Mouse (Mus musculus) stomach, postnatal 0 days (tissue): ENCODE results near the gene Prss53. TPM values are rescaled to one million over a fixed set of nuclear protein-coding genes. Genes with fewer than 3 reads are reported as not detected.

Source experiments
- ATAC-seq: fragments of 200-750 bp; cut with Nextera tagmentation; 2 replicates; pipeline ENCODE4 v1.8.0; 2017; ENCODE audit not compliant: low FRiP score, low TSS enrichment
- DNase-seq: peaks from one replicate; pipeline ENCODE4 v3.0.0-alpha.2; 2016; ENCODE audit warnings: low spot score
- H3K27ac ChIP-seq: fragments of 300-500 bp; sonication (generic); replicated peaks from 2 replicates; pipeline ENCODE4 v1.5.1; 2014; ENCODE audit warnings: mild to moderate bottlenecking, control low read depth
- H3K27me3 ChIP-seq: fragments of 300-500 bp; sonication (generic); 2 replicates; pipeline ENCODE4 v1.6.1; 2014; ENCODE audit warnings: low read length; ENCODE audit not compliant: control insufficient read depth, insufficient read depth
- H3K36me3 ChIP-seq: fragments of 300-500 bp; sonication (generic); 2 replicates; pipeline ENCODE4 v1.6.1; 2014; ENCODE audit warnings: low read length, mixed read lengths; ENCODE audit not compliant: control insufficient read depth, insufficient read depth
- H3K4me1 ChIP-seq: fragments of 300-500 bp; sonication (generic); replicated peaks from 2 replicates; pipeline ENCODE4 v1.6.1; 2014; ENCODE audit warnings: antibody characterized with exemption; ENCODE audit not compliant: control insufficient read depth, insufficient read depth
- H3K4me2 ChIP-seq: fragments of 300-500 bp; sonication (generic); replicated peaks from 2 replicates; pipeline ENCODE4 v1.6.1; 2014; ENCODE audit warnings: low read depth, mild to moderate bottlenecking, control low read depth, moderate library complexity
- H3K4me3 ChIP-seq: fragments of 300-500 bp; sonication (generic); 2 replicates; pipeline ENCODE4 v1.5.1; 2014; ENCODE audit warnings: low read depth, low read length, control low read depth
- H3K9ac ChIP-seq: fragments of 300-500 bp; sonication (generic); 2 replicates; pipeline ENCODE4 v1.6.1; 2014; ENCODE audit warnings: mild to moderate bottlenecking, low read length, control low read depth, mixed read lengths
- H3K9me3 ChIP-seq: fragments of 300-500 bp; sonication (generic); 2 replicates; pipeline ENCODE4 v1.6.1; 2016; ENCODE audit warnings: low read length; ENCODE audit not compliant: control insufficient read depth
- CTCF ChIP-seq: IDR thresholded peaks from 2 replicates; pipeline ENCODE4 v1.5.1; 2016; ENCODE audit warnings: antibody characterized with exemption, low read depth, mild to moderate bottlenecking, moderate library complexity
- EP300 ChIP-seq: optimal IDR thresholded peaks from 2 replicates; pipeline ENCODE3; 2016; ENCODE audit warnings: antibody characterized with exemption
- WGBS: fragments of 180-500 bp; shearing (Covaris S2); extraction: QIAGEN DNeasy Blood & Tissue Kit; methylation state at CpG from one replicate; pipeline ENCODE4 v1.1.7; 2014; 5-methylcytosine and 5-hydroxymethylcytosine counted together
- polyA plus RNA-seq: library from polyadenylated mRNA; unstranded; fragments of >200 nt; fragmentation: Nextera tagmentation; extraction: Ambion mirVana; gene quantifications from 2 replicates; pipeline ENCODE4 v1.2.1, GENCODE M21; 2015

Prss53 gene
- polyA plus RNA-seq, 1 experiment from 2014 or later: 0.23 TPM

GRCm38 (mm10) chr7:127921516-127921915 lies 30.7 kb upstream of the Prss53 start:
- TF ChIP-seq CTCF (peak; percentile 72), EP300 (no peak)
- Histone ChIP-seq H3K36me3 (peaks cover 3% of the 10 kb centered on the region; the same call in 1 of the 2 replicates), H3K4me2 (no peak overlapping the region), H3K9me3 (no peaks in the 10 kb centered on the region), H3K4me3 (no peak overlapping the region), H3K4me1 (no peaks in the 10 kb centered on the region), H3K27me3 (no peaks in the 10 kb centered on the region), H3K9ac (no peak overlapping the region), H3K27ac (no peak overlapping the region)
- peak; percentile 75 for DNase-seq
- 54% methylated on average over 7 of the region's 8 CpGs for WGBS
- no peak for ATAC-seq

GRCm38 (mm10) chr7:127919290-127919689 lies 28.5 kb upstream of the Prss53 start:
- TF ChIP-seq EP300 (no peak), CTCF (peak; percentile 64)
- Histone ChIP-seq H3K4me2 (no peak overlapping the region), H3K27me3 (no peaks in the 10 kb centered on the region), H3K9ac (no peak overlapping the region), H3K36me3 (no peaks in the 10 kb centered on the region; the same call in 1 of the 2 replicates), H3K27ac (no peak overlapping the region), H3K4me1 (no peaks in the 10 kb centered on the region), H3K9me3 (no peaks in the 10 kb centered on the region), H3K4me3 (no peak overlapping the region)
- DNase-seq (peak; percentile 59), ATAC-seq (no peak)
- 76% methylated on average over 7 of the region's 7 CpGs for WGBS

GRCm38 (mm10) chr7:127918203-127918602 lies 27.4 kb upstream of the Prss53 start:
- Histone ChIP-seq H3K36me3 (no peaks in the 10 kb centered on the region), H3K4me1 (no peaks in the 10 kb centered on the region), H3K27ac (no peak overlapping the region), H3K9me3 (no peaks in the 10 kb centered on the region), H3K9ac (no peak overlapping the region), H3K27me3 (no peaks in the 10 kb centered on the region), H3K4me3 (no peak overlapping the region), H3K4me2 (no peak overlapping the region)
- no peak for ATAC-seq
- peak; percentile 75 for DNase-seq
- WGBS: 58% methylated on average over 3 of the region's 3 CpGs
- TF ChIP-seq EP300: no peak
- peak; percentile 75 for TF ChIP-seq CTCF

- Histone ChIP-seq H3K27me3 (no peaks in the 10 kb centered on the region), H3K4me2 (no peak overlapping the region), H3K36me3 (no peaks in the 10 kb centered on the region), H3K4me3 (no peak overlapping the region), H3K27ac (no peak overlapping the region), H3K9me3 (no peaks in the 10 kb centered on the region), H3K9ac (no peak overlapping the region), H3K4me1 (no peaks in the 10 kb centered on the region)
- DNase-seq: no peak
- WGBS: 79% methylated on average over 12 of the region's 12 CpGs
- TF ChIP-seq CTCF (no peak), EP300 (no peak)
- ATAC-seq: no peak
Measured at GRCm38 (mm10) chr7:127915293-127915692, 24.5 kb upstream of the Prss53 start.

- Histone ChIP-seq H3K9me3 (no peaks in the 10 kb centered on the region), H3K27ac (peak overlapping the region; percentile 92; the same call in 1 of the 2 replicates), H3K9ac (peak overlapping the region; percentile 90), H3K4me3 (peak overlapping the region; percentile 92), H3K27me3 (no peaks in the 10 kb centered on the region), H3K36me3 (peaks cover 6% of the 10 kb centered on the region), H3K4me2 (peak overlapping the region; percentile 72), H3K4me1 (no peaks in the 10 kb centered on the region)
- TF ChIP-seq CTCF: no peak
- no peak for TF ChIP-seq EP300
- 15% methylated on average over 4 of the region's 4 CpGs for WGBS
- DNase-seq: no peak
- no peak for ATAC-seq
Measured at GRCm38 (mm10) chr7:127912938-127913337, 22.2 kb upstream of the Prss53 start.

GRCm38 (mm10) chr7:127912190-127912871 lies 21.6 kb upstream of the Prss53 start, which contains the start of gene Kat8:
Gene Kat8, plus strand, starts transcription at chr7:127912516.
- peak within 1 kb of the TSS; percentile 92 for H3K27ac ChIP-seq
- peak; percentile 95 for DNase-seq
- no peaks in the 10 kb centered on the region for H3K9me3 ChIP-seq
- peak within 1 kb of the TSS; percentile 90 for H3K9ac ChIP-seq
- peak; percentile 96 for ATAC-seq
- TF ChIP-seq EP300 (peak; percentile 8), CTCF (no peak)
- peak within 1 kb of the TSS; percentile 72 for H3K4me2 ChIP-seq
- H3K4me1 ChIP-seq: no peaks in the 10 kb centered on the region
- peaks cover 12% of the 10 kb centered on the region for H3K36me3 ChIP-seq
- WGBS: under 1% methylated on average over 39 of the region's 40 CpGs
- H3K27me3 ChIP-seq: no peaks in the 10 kb centered on the region
- H3K4me3 ChIP-seq: peak within 1 kb of the TSS; percentile 92
